Mouse (Mus musculus): Measurements from ENCODE around the gene Slc50a1. TPM values are rescaled to one million over a fixed set of nuclear protein-coding genes. Genes with fewer than 3 reads are reported as not detected.

The Slc50a1 gene
- total RNA-seq, 2 experiments from 2014 or later, result 46.3 to 58.9 TPM

DNA sequence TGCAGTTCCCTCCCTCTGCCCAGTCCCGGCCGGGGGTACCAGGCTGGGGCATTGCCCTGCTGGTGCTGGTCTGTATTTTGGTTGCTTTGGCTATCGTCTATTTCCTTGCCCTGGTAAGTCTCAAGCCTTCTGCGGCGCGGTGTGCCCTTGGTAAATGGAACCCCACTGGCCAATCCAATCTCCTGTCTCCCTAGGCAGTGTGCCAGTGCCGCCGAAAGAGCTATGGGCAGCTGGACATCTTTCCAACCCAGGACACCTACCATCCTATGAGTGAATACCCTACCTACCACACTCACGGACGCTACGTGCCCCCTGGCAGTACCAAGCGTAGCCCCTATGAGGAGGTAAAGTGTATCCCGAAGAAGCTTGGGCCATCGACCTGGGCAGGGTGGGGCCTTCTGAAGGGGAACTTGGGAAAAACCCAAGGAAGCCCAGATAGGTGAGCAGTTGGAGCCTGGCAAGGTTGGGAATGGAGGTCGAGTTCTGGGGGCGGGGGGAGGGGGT lies 38.5 kb downstream of the Slc50a1 start:
- DNase-seq (ENCODE audit: low spot score in 2 of 2), result no peak
- no peak overlapping the region for H3K27ac ChIP-seq
- TF ChIP-seq CTCF (conservative IDR thresholded peaks at IDR 0.05), result 0 out of 2 replicates have a peak, but pooled peaks have one; percentile 4
- no peak overlapping the region for H3K4me3 ChIP-seq

- no peak for DNase-seq (ENCODE audit: low spot score in 2 of 2)
- no peak for TF ChIP-seq CTCF (conservative IDR thresholded peaks at IDR 0.05)
- no peak overlapping the region for H3K4me3 ChIP-seq
- no peak overlapping the region for H3K27ac ChIP-seq
Observed at GRCm38 (mm10) chr3:89231345-89231744, 39.0 kb downstream of the Slc50a1 start.

GRCm38 (mm10) chr3:89230561-89230960 lies 39.8 kb downstream of the Slc50a1 start:
- no peak for TF ChIP-seq CTCF (conservative IDR thresholded peaks at IDR 0.05)
- Histone ChIP-seq H3K4me3 (no peak overlapping the region), H3K27ac (no peak overlapping the region)
- DNase-seq (ENCODE audit: low spot score in 2 of 2), result no peak

- TF ChIP-seq CTCF (conservative IDR thresholded peaks at IDR 0.05), result no peak
- no peak for DNase-seq (ENCODE audit: low spot score in 2 of 2)
- Histone ChIP-seq H3K27ac (no peak overlapping the region), H3K4me3 (no peak overlapping the region)
Observed at GRCm38 (mm10) chr3:89229276-89229675, 41.1 kb downstream of the Slc50a1 start.

GRCm38 (mm10) chr3:89228836-89229235 lies 41.5 kb downstream of the Slc50a1 start, which contains the start of gene Muc1:
TSS of gene Muc1 (plus strand) at chr3:89229057.
- peak within 1 kb of the TSS; percentile 93 for H3K27ac ChIP-seq

GRCm38 (mm10) chr3:89228180-89228549 lies 42.2 kb downstream of the Slc50a1 start:
- H3K27ac ChIP-seq, result peak overlapping the region; percentile 93
- TF ChIP-seq CTCF (conservative IDR thresholded peaks at IDR 0.05), result peak; percentile 92

More at GRCm38 (mm10) chr3:89228836-89229235, 41.5 kb downstream of the Slc50a1 start, which contains the start of gene Muc1:
- no peak for TF ChIP-seq CTCF (conservative IDR thresholded peaks at IDR 0.05)
- DNase-seq (ENCODE audit: low spot score in 2 of 2), result no peak
- H3K4me3 ChIP-seq, result peak within 1 kb of the TSS; percentile 68

GRCm38 (mm10) chr3:89227307-89228179 lies 42.8 kb downstream of the Slc50a1 start:
- H3K27ac ChIP-seq, result peak overlapping the region; percentile 93
- TF ChIP-seq CTCF (conservative IDR thresholded peaks at IDR 0.05), result no peak
- DNase-seq (ENCODE audit: low spot score in 2 of 2), result peak; percentile 92 to 96
- H3K4me3 ChIP-seq, result peak overlapping the region; percentile 68

More at GRCm38 (mm10) chr3:89228180-89228549, 42.2 kb downstream of the Slc50a1 start:
- peak overlapping the region; percentile 68 for H3K4me3 ChIP-seq
- DNase-seq (ENCODE audit: low spot score in 2 of 2), result peak; percentile 81 to 89

DNA sequence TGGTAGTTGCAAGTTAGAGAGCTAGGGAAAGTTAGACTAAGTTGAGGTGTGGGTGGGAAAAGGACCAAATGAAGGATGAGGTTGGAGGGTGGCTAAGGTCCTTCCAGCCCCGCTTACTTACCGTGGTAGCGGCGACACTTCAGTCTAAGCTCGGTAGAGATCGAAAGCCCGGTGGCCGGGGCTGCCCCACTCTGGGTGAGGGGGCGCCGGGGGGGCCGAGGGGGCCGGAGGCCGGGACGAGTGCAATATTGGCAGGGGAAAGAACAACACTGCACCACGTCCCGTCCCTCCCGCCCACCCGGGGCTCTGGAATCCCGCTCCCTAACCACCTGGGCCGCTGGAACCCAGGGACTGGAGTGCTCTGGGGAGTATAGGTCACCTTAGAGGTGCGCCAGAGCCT lies 43.5 kb downstream of the Slc50a1 start, which contains the start of gene Mtx1:
TSS of gene Mtx1 (minus strand) at position 189 of the 400 bp plus-strand sequence.
- Histone ChIP-seq H3K4me3 (peak within 1 kb of the TSS; percentile 68), H3K27ac (peak within 1 kb of the TSS; percentile 93)
- TF ChIP-seq CTCF (conservative IDR thresholded peaks at IDR 0.05), result no peak
- no peak for DNase-seq (ENCODE audit: low spot score in 2 of 2)

GRCm38 (mm10) chr3:89226361-89226760 lies 44.0 kb downstream of the Slc50a1 start:
- TF ChIP-seq CTCF (conservative IDR thresholded peaks at IDR 0.05), result no peak
- peak overlapping the region; percentile 93 for H3K27ac ChIP-seq
- peak overlapping the region; percentile 68 for H3K4me3 ChIP-seq
- DNase-seq (ENCODE audit: low spot score in 2 of 2), result no peak

- peak in 1 of 2 experiments; percentile 70 for DNase-seq (ENCODE audit: low spot score in 2 of 2)
- Histone ChIP-seq H3K27ac (peak overlapping the region; percentile 93), H3K4me3 (peak overlapping the region; percentile 68)
- no peak for TF ChIP-seq CTCF (conservative IDR thresholded peaks at IDR 0.05)
Observed at GRCm38 (mm10) chr3:89225918-89226317, 44.5 kb downstream of the Slc50a1 start.

GRCm38 (mm10) chr3:89225321-89225815 lies 45.0 kb downstream of the Slc50a1 start:
- no peak for DNase-seq (ENCODE audit: low spot score in 2 of 2)
- Histone ChIP-seq H3K4me3 (peak overlapping the region; percentile 68), H3K27ac (peak overlapping the region; percentile 93)
- no peak for TF ChIP-seq CTCF (conservative IDR thresholded peaks at IDR 0.05)

GRCm38 (mm10) chr3:89224796-89225195 lies 45.6 kb downstream of the Slc50a1 start:
- Histone ChIP-seq H3K4me3 (peak overlapping the region; percentile 68), H3K27ac (peak overlapping the region; percentile 93)
- DNase-seq (ENCODE audit: low spot score in 2 of 2), result no peak
- TF ChIP-seq CTCF (conservative IDR thresholded peaks at IDR 0.05), result no peak

- H3K27ac ChIP-seq, result no peak overlapping the region
- no peak for TF ChIP-seq CTCF (conservative IDR thresholded peaks at IDR 0.05)
- DNase-seq (ENCODE audit: low spot score in 2 of 2), result no peak
- H3K4me3 ChIP-seq, result no peak overlapping the region
Observed at GRCm38 (mm10) chr3:89221167-89221566, 49.2 kb downstream of the Slc50a1 start.
